ENCODE assay signal across 13 mouse cellular contexts in genomic region chr11:8245408-8246003, GRCm38 (mm10).
DNase-seq lines count a peak whose midpoint lies in the region; ATAC-seq lines count a peak whose summit lies in the region.
"Had no signal": no experiment of that assay in that cellular context is flagged by ENCODE, and none has a peak within 500 bp of the region (broad histone marks: within the 10 kb centered on the region; RNA-seq: fewer than 3 reads in every experiment).

No protein-coding gene starts in this region.

- ATAC-seq in heart, embryonic 12.5 days (ENCODE audit: insufficient number of reproducible peaks, low FRiP score) = no peak
- no peak for ATAC-seq in erythroblast, adult 5-6 weeks (replicated peaks; ENCODE audit: low FRiP score, poor library complexity, severe bottlenecking)

- H3K36me3 ChIP-seq in heart, embryonic 12.5 days = no peaks in the 10 kb centered on the region
- no peaks in the 10 kb centered on the region for H3K36me3 ChIP-seq in embryonic facial prominence, embryonic 10.5 days (replicated peaks)
- H3K36me3 ChIP-seq: G1E; heart, embryonic 13.5 days; stomach, embryonic 15.5 days had no signal

- no peaks in the 10 kb centered on the region for H3K4me1 ChIP-seq in heart, embryonic 12.5 days (replicated peaks)
- H3K4me1 ChIP-seq in embryonic facial prominence, embryonic 10.5 days = peaks cover 3% of the 10 kb centered on the region
- H3K4me1 ChIP-seq: heart, embryonic 13.5 days; stomach, embryonic 15.5 days had no signal

- DNase-seq in heart, adult 11 months = peak; percentile 66
- peak; percentile 37 for DNase-seq in lung, postnatal 10 days
- no peak for DNase-seq in lung, postnatal 4 days
- peak; percentile 16 for DNase-seq in embryonic facial prominence, embryonic 10.5 days (ENCODE audit: low spot score)
- DNase-seq in retina, embryonic 14.5 days (ENCODE audit: low spot score) = peak; percentile 79
- no peak for DNase-seq in urinary bladder, postnatal 4 days (ENCODE audit: low spot score in 2 of 2)
- DNase-seq: layer of hippocampus, postnatal 36 days had no signal

- no peaks in the 10 kb centered on the region; the same call in 1 of the 2 replicates for H3K27me3 ChIP-seq in heart, embryonic 12.5 days (replicated peaks)
- H3K27me3 ChIP-seq in embryonic facial prominence, embryonic 10.5 days (replicated peaks; ENCODE audit: low read depth, poor library complexity, severe bottlenecking) = no peaks in the 10 kb centered on the region
- H3K27me3 ChIP-seq: heart, embryonic 13.5 days; stomach, embryonic 15.5 days had no signal

- no peak overlapping the region for H3K4me2 ChIP-seq in heart, embryonic 12.5 days
- H3K4me2 ChIP-seq: heart, embryonic 13.5 days; stomach, embryonic 15.5 days had no signal

- H3K9me3 ChIP-seq in heart, embryonic 12.5 days (replicated peaks) = no peaks in the 10 kb centered on the region
- H3K9me3 ChIP-seq in embryonic facial prominence, embryonic 10.5 days = no peaks in the 10 kb centered on the region
- H3K9me3 ChIP-seq: G1E; heart, embryonic 13.5 days; stomach, embryonic 15.5 days had no signal

- H3K9ac ChIP-seq in heart, embryonic 12.5 days = no peak overlapping the region
- H3K9ac ChIP-seq: heart, embryonic 13.5 days; stomach, embryonic 15.5 days had no signal

- H3K27ac ChIP-seq in heart, embryonic 12.5 days (ENCODE audit: poor library complexity, severe bottlenecking) = no peak overlapping the region
- no peak overlapping the region for H3K27ac ChIP-seq in embryonic facial prominence, embryonic 10.5 days (replicated peaks)
- H3K27ac ChIP-seq: heart, embryonic 13.5 days; stomach, embryonic 15.5 days had no signal

- WGBS in heart, embryonic 12.5 days = 22% methylated on average over 3 of the region's 3 CpGs
- 40% methylated on average over 3 of the region's 3 CpGs for WGBS in embryonic facial prominence, embryonic 10.5 days

- H3K4me3 ChIP-seq in heart, embryonic 12.5 days = no peak overlapping the region
- no peak overlapping the region for H3K4me3 ChIP-seq in embryonic facial prominence, embryonic 10.5 days
- H3K4me3 ChIP-seq: heart, embryonic 13.5 days; myocyte; stomach, embryonic 15.5 days had no signal

Comparison
In these comparisons a context has a peak if more than half of its experiments do, and no peak if none do; other contexts are left out.
1. DNase-seq: peak in heart, adult 11 months (single experiment), lung, postnatal 10 days (single experiment), embryonic facial prominence, embryonic 10.5 days (single experiment) and retina, embryonic 14.5 days (single experiment); none in lung, postnatal 4 days (0 of 2) and urinary bladder, postnatal 4 days (0 of 2).